Mouse (Mus musculus) liver, embryonic 12.5 days (tissue): ENCODE measurements around the gene Sipa1. TPM values are rescaled to one million over a fixed set of nuclear protein-coding genes. Genes with fewer than 3 reads are reported as not detected.

Experiments
- ATAC-seq: fragments of 200-750 bp; cut with Nextera tagmentation; 2 replicates; pipeline ENCODE4 v1.8.0; 2017; ENCODE audit warnings: moderate number of reproducible peaks, mild to moderate bottlenecking, moderate library complexity
- H3K27ac ChIP-seq: fragments of 300-500 bp; sonication (generic); 2 replicates; pipeline ENCODE4 v1.5.1; 2016; ENCODE audit warnings: mild to moderate bottlenecking
- H3K27me3 ChIP-seq: fragments of 300-500 bp; sonication (generic); replicated peaks from 2 replicates; pipeline ENCODE4 v1.6.1; 2016; ENCODE audit warnings: mild to moderate bottlenecking, moderate library complexity
- H3K36me3 ChIP-seq: fragments of 300-500 bp; sonication (generic); 2 replicates; pipeline ENCODE4 v1.6.1; 2016; ENCODE audit warnings: mild to moderate bottlenecking, moderate library complexity
- H3K4me1 ChIP-seq: fragments of 300-500 bp; sonication (generic); 2 replicates; pipeline ENCODE4 v1.6.1; 2016
- H3K4me2 ChIP-seq: fragments of 300-500 bp; sonication (generic); 2 replicates; pipeline ENCODE4 v1.6.1; 2016; ENCODE audit warnings: mild to moderate bottlenecking, moderate library complexity
- H3K4me3 ChIP-seq: fragments of 300-500 bp; sonication (generic); 2 replicates; pipeline ENCODE4 v1.5.1; 2016; ENCODE audit warnings: mild to moderate bottlenecking, moderate library complexity
- H3K9ac ChIP-seq: fragments of 300-500 bp; sonication (generic); 2 replicates; pipeline ENCODE4 v1.6.1; 2016; ENCODE audit warnings: mild to moderate bottlenecking, moderate library complexity
- H3K9me3 ChIP-seq: fragments of 300-500 bp; sonication (generic); replicated peaks from 2 replicates; pipeline ENCODE4 v1.6.1; 2016; ENCODE audit warnings: mild to moderate bottlenecking, moderate library complexity
- WGBS: fragments of 180-500 bp; shearing (Covaris S2); methylation state at CpG from one replicate; pipeline ENCODE4 v1.1.7; 2016; ENCODE audit not compliant: insufficient replicate concordance; 5-methylcytosine and 5-hydroxymethylcytosine counted together
- polyA plus RNA-seq: library from polyadenylated mRNA; unstranded; fragments of >200 nt; fragmentation: Nextera tagmentation; extraction: Ambion mirVana; gene quantifications from 2 replicates; pipeline ENCODE4 v1.2.1, GENCODE M21; 2016

Sipa1 gene
- polyA plus RNA-seq, 1 experiment from 2014 or later: 41.4 TPM

DNA sequence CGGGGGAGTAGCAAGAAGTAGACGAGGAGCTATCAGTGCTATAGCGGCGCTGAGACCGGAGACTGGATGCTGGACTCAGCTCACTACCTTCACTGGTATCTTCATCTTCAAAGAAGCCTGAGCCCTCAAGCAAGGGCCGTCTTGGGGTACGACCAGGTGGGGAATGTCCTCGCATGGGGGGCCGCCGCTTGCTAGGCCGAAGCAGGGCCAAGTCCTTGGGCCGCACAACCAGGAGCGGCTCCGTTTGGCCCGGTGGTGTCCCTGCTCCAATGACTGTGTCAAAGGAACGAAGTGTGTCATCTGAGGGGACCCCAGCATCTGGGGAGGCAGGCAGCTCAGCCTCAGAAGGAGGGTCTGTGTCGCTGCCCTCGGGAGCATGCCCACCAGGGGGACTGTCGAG is 21.9 kb upstream of the Sipa1 start:
- no peak for ATAC-seq
- Histone ChIP-seq H3K4me3 (no peak overlapping the region), H3K9me3 (no peaks in the 10 kb centered on the region), H3K4me1 (peaks cover 37% of the 10 kb centered on the region), H3K27me3 (no peaks in the 10 kb centered on the region), H3K27ac (peak overlapping the region; percentile 91), H3K9ac (peak overlapping the region; percentile 89; the same call in 1 of the 2 replicates), H3K4me2 (peak overlapping the region; percentile 95), H3K36me3 (peaks cover 66% of the 10 kb centered on the region)
- WGBS: 89% methylated on average over 19 of the region's 19 CpGs

GRCm38 (mm10) chr19:5684985-5685384 is 21.5 kb upstream of the Sipa1 start:
- no peak for ATAC-seq
- no peak overlapping the region for H3K4me3 ChIP-seq
- no peaks in the 10 kb centered on the region for H3K27me3 ChIP-seq
- peaks cover 70% of the 10 kb centered on the region for H3K36me3 ChIP-seq
- H3K4me1 ChIP-seq: peaks cover 33% of the 10 kb centered on the region
- H3K9ac ChIP-seq: peak overlapping the region; percentile 89; the same call in 1 of the 2 replicates
- H3K4me2 ChIP-seq: peak overlapping the region; percentile 95; the same call in 1 of the 2 replicates
- 0 out of 2 replicates have a peak overlapping the region, but pooled peaks have one; percentile 91 for H3K27ac ChIP-seq
- no peaks in the 10 kb centered on the region for H3K9me3 ChIP-seq
- WGBS: 89% methylated on average over 13 of the region's 13 CpGs

GRCm38 (mm10) chr19:5684236-5684635 is 20.7 kb upstream of the Sipa1 start:
- 87% methylated on average over 12 of the region's 12 CpGs for WGBS
- H3K36me3 ChIP-seq: peaks cover 78% of the 10 kb centered on the region
- H3K9me3 ChIP-seq: no peaks in the 10 kb centered on the region

GRCm38 (mm10) chr19:5680432-5680831 is 16.9 kb upstream of the Sipa1 start:
- H3K36me3 ChIP-seq: peaks cover 97% of the 10 kb centered on the region
- no peak overlapping the region for H3K4me2 ChIP-seq
- H3K27me3 ChIP-seq: no peaks in the 10 kb centered on the region
- no peak overlapping the region for H3K27ac ChIP-seq
- peaks cover 7% of the 10 kb centered on the region for H3K4me1 ChIP-seq
- no peak overlapping the region for H3K4me3 ChIP-seq
- no peak for ATAC-seq
- WGBS: 83% methylated on average over 4 of the region's 4 CpGs
- H3K9me3 ChIP-seq: no peaks in the 10 kb centered on the region
- no peak overlapping the region for H3K9ac ChIP-seq

More at GRCm38 (mm10) chr19:5684236-5684635, 20.7 kb upstream of the Sipa1 start:
- ATAC-seq: no peak
- no peak overlapping the region for H3K4me3 ChIP-seq
- H3K9ac ChIP-seq: no peak overlapping the region
- no peak overlapping the region for H3K4me2 ChIP-seq
- no peak overlapping the region for H3K27ac ChIP-seq
- H3K27me3 ChIP-seq: no peaks in the 10 kb centered on the region
- peaks cover 32% of the 10 kb centered on the region for H3K4me1 ChIP-seq

GRCm38 (mm10) chr19:5668372-5668771 is 4.9 kb upstream of the Sipa1 start:
- ATAC-seq: no peak

GRCm38 (mm10) chr19:5666386-5666785 is 2.9 kb upstream of the Sipa1 start:
- 93% methylated on average over 18 of the region's 18 CpGs for WGBS
- peak overlapping the region; percentile 72 for H3K9ac ChIP-seq
- H3K36me3 ChIP-seq: peaks cover 78% of the 10 kb centered on the region
- H3K27me3 ChIP-seq: no peaks in the 10 kb centered on the region
- H3K4me3 ChIP-seq: peak overlapping the region; percentile 74; the same call in 1 of the 2 replicates
- H3K4me1 ChIP-seq: peaks cover 68% of the 10 kb centered on the region
- no peak for ATAC-seq
- no peaks in the 10 kb centered on the region for H3K9me3 ChIP-seq
- peak overlapping the region; percentile 96 for H3K27ac ChIP-seq
- H3K4me2 ChIP-seq: peak overlapping the region; percentile 95

More at GRCm38 (mm10) chr19:5668372-5668771, 4.9 kb upstream of the Sipa1 start:
- H3K9me3 ChIP-seq: no peaks in the 10 kb centered on the region
- H3K4me3 ChIP-seq: no peak overlapping the region
- peaks cover 54% of the 10 kb centered on the region for H3K4me1 ChIP-seq
- H3K36me3 ChIP-seq: peaks cover 85% of the 10 kb centered on the region
- H3K27ac ChIP-seq: peak overlapping the region; percentile 5
- no peaks in the 10 kb centered on the region for H3K27me3 ChIP-seq
- H3K9ac ChIP-seq: no peak overlapping the region
- WGBS: 78% methylated on average over 4 of the region's 4 CpGs
- H3K4me2 ChIP-seq: no peak overlapping the region

- no peaks in the 10 kb centered on the region for H3K27me3 ChIP-seq
- peak; percentile 87 for ATAC-seq
- 13% methylated on average over 15 of the region's 15 CpGs for WGBS
- H3K4me2 ChIP-seq: peak overlapping the region; percentile 95
- H3K36me3 ChIP-seq: peaks cover 73% of the 10 kb centered on the region
- peak overlapping the region; percentile 93 for H3K9ac ChIP-seq
- H3K9me3 ChIP-seq: no peaks in the 10 kb centered on the region
- H3K27ac ChIP-seq: peak overlapping the region; percentile 96
- peak overlapping the region; percentile 74 for H3K4me3 ChIP-seq
- H3K4me1 ChIP-seq: peaks cover 77% of the 10 kb centered on the region
Measured at GRCm38 (mm10) chr19:5665465-5665864, 2.0 kb upstream of the Sipa1 start.

DNA sequence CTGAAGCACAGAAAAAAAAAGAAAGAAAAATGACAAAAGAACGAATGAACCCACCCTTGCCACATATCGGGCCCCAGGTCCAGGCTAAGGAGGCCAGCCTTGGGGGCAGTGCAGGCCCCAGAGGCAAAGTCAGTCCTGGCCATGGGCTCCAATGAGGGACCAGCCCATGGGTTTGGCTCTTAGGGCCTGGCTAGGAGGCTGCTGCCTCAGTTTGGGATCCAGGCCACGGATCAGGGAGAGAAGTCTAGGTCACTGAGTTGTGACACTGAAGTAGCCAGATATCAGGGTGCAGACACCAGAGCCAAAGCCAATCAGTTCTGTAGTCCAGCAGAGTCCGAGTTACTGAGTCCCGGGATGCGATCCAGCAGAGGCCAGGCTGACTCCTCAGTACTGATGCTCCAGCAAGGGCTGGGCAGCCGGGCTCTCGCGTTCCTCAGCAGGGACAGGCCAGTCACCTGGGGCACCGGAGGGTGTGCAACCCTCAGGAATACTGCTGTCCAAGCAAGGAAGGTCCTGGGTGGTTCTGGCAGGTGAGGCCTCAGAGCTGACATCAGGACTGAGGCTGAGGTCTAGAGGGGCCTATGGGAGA is 1.3 kb upstream of the Sipa1 start:
- peak overlapping the region; percentile 74 for H3K4me3 ChIP-seq
- H3K27ac ChIP-seq: peak overlapping the region; percentile 96
- H3K36me3 ChIP-seq: peaks cover 73% of the 10 kb centered on the region
- H3K27me3 ChIP-seq: no peaks in the 10 kb centered on the region
- peaks cover 84% of the 10 kb centered on the region for H3K4me1 ChIP-seq
- no peaks in the 10 kb centered on the region for H3K9me3 ChIP-seq
- peak overlapping the region; percentile 95 for H3K4me2 ChIP-seq
- 83% methylated on average over 10 of the region's 10 CpGs for WGBS
- peak overlapping the region; percentile 93 for H3K9ac ChIP-seq
- no peak for ATAC-seq

DNA sequence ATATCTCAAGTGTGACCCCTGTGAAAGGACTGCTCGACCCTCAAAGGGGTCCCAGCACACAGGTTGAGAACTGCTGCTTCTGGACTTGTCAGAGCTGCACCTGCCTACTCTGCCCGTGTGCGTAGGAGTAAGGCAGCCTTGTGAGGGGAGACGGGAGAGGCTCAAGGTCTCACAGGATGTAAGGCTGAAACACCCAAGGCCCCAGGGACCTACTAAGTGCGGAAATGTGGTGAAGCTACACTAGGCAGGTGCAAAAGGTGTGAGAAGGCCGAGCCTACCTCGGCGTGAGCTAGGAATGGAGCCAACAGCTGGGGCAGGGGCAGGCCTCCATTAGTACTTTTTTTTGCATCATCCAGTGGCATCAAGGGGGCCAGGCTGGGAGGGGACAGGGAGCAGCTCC is 1.2 kb downstream of the Sipa1 start:
- peak overlapping the region; percentile 96 for H3K27ac ChIP-seq
- H3K4me2 ChIP-seq: peak overlapping the region; percentile 95
- peaks cover 81% of the 10 kb centered on the region for H3K4me1 ChIP-seq
- no peak for ATAC-seq
- H3K27me3 ChIP-seq: no peaks in the 10 kb centered on the region
- 54% methylated on average over 8 of the region's 8 CpGs for WGBS
- H3K36me3 ChIP-seq: peaks cover 71% of the 10 kb centered on the region
- H3K9ac ChIP-seq: peak overlapping the region; percentile 93
- peak overlapping the region; percentile 74 for H3K4me3 ChIP-seq
- no peaks in the 10 kb centered on the region for H3K9me3 ChIP-seq

DNA sequence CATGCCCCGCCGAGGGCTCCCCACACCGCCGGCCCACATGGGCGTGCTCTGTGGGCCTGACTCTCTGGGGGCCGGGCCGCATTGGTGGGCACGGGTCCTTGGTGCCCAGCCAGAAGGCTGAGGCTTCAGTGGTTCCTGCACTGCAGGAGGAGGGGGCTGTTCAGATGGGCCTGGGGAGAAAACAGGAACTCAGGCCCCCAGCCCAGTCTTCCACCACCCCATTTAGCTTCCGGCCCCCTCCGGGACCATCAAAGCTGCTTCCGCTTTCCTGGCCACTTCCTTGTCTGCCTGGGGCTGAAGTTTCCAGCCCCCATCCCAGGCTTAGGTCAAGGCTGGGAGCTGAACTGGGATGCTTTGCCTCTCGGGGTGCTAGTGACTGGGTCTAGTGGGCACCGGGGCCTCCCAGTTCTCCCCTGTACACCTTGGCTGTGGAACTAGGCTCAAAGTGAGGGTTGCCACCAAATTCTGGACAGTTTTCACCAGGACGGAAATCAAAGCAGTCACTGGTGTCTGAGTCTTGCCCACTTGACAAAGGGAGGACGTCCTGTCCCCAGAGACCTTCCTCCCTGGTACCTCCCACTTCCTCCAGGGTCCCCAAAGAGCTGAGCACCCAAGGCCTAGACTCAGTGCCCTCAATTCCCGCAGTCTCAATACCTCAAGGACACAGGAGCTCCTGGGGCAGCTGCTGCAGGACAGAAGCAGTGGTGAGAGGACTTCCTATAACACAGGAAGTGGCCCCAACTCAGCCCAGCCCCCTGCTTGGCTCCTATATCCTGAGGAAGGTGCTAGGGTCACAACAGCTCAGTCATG is 2.4 kb downstream of the Sipa1 start:
- Histone ChIP-seq H3K4me2 (peak overlapping the region; percentile 95), H3K27ac (peak overlapping the region; percentile 96), H3K9me3 (no peaks in the 10 kb centered on the region), H3K4me1 (peaks cover 73% of the 10 kb centered on the region), H3K9ac (peak overlapping the region; percentile 93), H3K4me3 (peak overlapping the region; percentile 74), H3K27me3 (no peaks in the 10 kb centered on the region), H3K36me3 (peaks cover 71% of the 10 kb centered on the region)
- WGBS: 23% methylated on average over 16 of the region's 16 CpGs
- ATAC-seq: no peak

DNA sequence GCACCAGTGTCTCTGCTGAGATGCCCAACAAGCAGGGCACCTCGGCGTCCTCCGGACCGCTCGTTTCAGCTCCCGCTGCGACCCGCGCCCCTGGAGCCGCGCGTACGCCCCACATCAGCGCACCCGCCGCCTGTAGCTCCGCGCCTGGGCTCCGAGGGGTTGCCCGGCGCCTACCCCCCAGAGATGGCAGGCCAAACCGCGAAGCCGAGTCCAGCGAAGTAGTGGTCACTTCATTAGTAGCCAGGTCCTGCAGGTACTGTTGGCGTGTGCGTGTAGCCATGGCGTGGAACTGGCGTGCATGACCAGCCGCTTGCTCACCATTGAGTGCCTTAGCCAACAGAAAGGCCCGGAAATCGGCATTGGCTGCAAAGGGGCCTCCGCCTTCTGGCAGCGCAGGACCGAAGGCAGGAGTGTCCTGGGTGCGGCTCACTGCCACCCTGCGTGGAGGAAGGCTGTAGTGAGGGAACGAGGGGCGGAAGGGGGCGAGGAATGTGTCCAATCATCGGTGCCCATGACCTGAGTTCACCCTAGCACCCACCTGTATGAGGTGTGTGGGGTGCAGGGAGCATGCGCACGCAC is 8.7 kb downstream of the Sipa1 start:
- H3K27me3 ChIP-seq: no peaks in the 10 kb centered on the region
- H3K9me3 ChIP-seq: no peaks in the 10 kb centered on the region
- no peak overlapping the region for H3K9ac ChIP-seq
- peak overlapping the region; percentile 24 for H3K4me3 ChIP-seq
- 81% methylated on average over 43 of the region's 43 CpGs for WGBS
- H3K27ac ChIP-seq: no peak overlapping the region
- peak overlapping the region; percentile 47 for H3K4me2 ChIP-seq
- no peak for ATAC-seq
- peaks cover 41% of the 10 kb centered on the region for H3K4me1 ChIP-seq
- H3K36me3 ChIP-seq: peaks cover 99% of the 10 kb centered on the region
